Mouse (Mus musculus): ENCODE measurements around the gene Ubl4b. TPM values are rescaled to one million over a fixed set of nuclear protein-coding genes. Genes with fewer than 3 reads are reported as not detected.

Gene Ubl4b
- polyA plus RNA-seq, 1 experiment from 2014 or later, result not detected

DNA sequence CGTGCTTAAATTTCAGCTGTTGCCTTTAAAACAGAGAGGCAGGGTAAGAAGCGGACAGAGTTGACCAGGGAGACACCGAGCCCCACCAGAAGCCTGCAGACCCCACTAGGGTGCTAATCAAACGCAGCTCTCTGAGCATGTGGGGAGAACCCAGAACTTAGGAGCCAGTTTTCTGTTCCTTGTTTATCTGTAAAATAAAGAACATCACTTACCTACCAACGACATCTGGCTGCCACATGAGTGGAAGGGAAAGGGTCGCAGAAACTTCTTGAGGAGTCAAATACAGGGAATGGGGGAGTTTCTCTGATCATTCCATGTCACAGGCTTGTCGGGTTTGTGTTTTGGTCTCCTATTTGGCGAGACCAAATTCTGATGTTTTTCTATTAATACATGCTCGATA is 46.9 kb downstream of the Ubl4b start:
- no peak for TF ChIP-seq CTCF (IDR thresholded peaks at IDR 0.05; ENCODE audit: low read depth)
- ATAC-seq (ENCODE audit: insufficient read depth) (no peak), DNase-seq (no peak)
- Histone ChIP-seq H3K4me3 (ENCODE audit: low read depth, low read length) (no peak overlapping the region), H3K27me3 (ENCODE audit: insufficient read depth, low read length) (no peaks in the 10 kb centered on the region), H3K4me2 (no peak overlapping the region), H3K4me1 (ENCODE audit: insufficient read depth) (peaks cover 9% of the 10 kb centered on the region; the same call in 1 of the 2 replicates), H3K9ac (no peak overlapping the region), H3K9me3 (ENCODE audit: low read depth, low read length) (no peaks in the 10 kb centered on the region), H3K27ac (ENCODE audit: low read depth) (no peak overlapping the region), H3K36me3 (ENCODE audit: insufficient read depth) (no peaks in the 10 kb centered on the region)
- 75% methylated on average over 9 of the region's 9 CpGs for WGBS

DNA sequence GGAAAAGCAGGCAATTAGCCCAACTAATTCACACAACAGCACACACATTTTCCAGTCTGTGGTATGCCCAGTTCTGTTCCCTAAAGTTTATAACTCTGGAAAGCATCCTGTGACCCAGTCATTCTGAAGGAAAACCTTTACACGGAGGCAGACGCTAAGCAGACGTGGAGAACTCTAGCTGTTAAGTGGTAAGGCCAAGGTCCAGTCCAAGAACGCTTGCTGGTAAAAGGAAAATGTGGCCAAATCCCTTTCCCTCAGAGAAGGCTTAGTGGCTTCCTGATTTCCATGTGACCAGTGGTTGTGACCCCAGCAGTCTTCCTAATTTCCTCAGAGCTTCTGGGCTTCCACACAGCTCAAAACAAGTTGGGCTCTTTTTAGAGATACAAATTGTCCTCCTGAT is 48.3 kb downstream of the Ubl4b start:
- Histone ChIP-seq H3K4me3 (ENCODE audit: low read depth, low read length) (no peak overlapping the region), H3K4me1 (ENCODE audit: insufficient read depth) (peaks cover 9% of the 10 kb centered on the region; the same call in 1 of the 2 replicates), H3K27ac (ENCODE audit: low read depth) (no peak overlapping the region), H3K27me3 (ENCODE audit: insufficient read depth, low read length) (no peaks in the 10 kb centered on the region), H3K36me3 (ENCODE audit: insufficient read depth) (no peaks in the 10 kb centered on the region), H3K9ac (no peak overlapping the region), H3K4me2 (no peak overlapping the region), H3K9me3 (ENCODE audit: low read depth, low read length) (no peaks in the 10 kb centered on the region)
- WGBS, result 70% methylated on average over 4 of the region's 4 CpGs
- no peak for TF ChIP-seq CTCF (IDR thresholded peaks at IDR 0.05; ENCODE audit: low read depth)
- no peak for DNase-seq
- ATAC-seq (ENCODE audit: insufficient read depth), result no peak

DNA sequence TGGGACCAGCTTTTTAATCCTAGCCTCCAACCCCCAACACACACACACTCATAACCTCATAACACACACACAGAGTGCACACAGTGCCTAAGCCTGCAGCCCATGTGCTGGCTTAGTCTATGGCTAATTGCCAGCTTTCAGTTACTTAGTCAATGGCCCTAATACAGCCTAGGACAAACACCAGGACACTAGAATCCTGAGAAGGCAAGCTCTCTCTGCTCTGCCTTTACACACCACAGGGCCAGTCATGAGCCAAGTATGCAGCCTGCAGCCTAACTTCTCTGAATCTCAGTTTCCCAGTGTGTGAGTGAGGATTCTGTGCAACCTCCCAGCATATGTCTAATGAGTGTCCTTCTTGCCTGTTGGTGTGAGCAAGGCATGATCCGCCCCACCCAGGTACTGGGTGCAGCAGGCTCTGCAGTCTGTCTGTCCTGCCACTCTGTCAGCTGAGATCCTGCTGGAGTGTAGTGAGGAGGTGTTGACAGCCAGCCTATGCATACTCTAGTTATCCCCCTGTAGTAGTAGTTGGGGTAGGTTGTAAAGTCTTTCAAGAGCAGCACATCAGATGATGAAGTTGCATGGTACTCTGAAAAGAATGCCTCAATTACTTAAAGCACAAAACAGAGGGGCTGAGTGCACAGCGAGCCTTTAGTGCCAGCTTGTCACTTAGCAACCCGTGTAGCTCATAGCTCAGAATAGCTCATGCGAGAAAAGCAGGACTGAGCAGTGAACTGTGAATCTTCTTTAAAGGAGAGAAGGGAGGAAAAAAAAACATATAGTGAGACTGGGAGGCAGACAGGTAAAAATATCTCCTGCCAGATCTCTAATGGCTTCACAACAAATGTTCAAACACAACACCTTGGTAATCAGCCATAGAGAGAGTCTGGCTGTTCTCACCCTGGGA is 49.2 kb downstream of the Ubl4b start:
- no peak overlapping the region for H3K27ac ChIP-seq (ENCODE audit: low read depth)
- no peak for TF ChIP-seq CTCF (IDR thresholded peaks at IDR 0.05; ENCODE audit: low read depth)
- H3K36me3 ChIP-seq (ENCODE audit: insufficient read depth), result no peaks in the 10 kb centered on the region
- DNase-seq (peak; percentile 44), ATAC-seq (ENCODE audit: insufficient read depth) (peak; percentile 26; the same call in 1 of the 2 replicates)
- peaks cover 9% of the 10 kb centered on the region; the same call in 1 of the 2 replicates for H3K4me1 ChIP-seq (ENCODE audit: insufficient read depth)
- H3K9ac ChIP-seq, result no peak overlapping the region
- H3K4me2 ChIP-seq, result no peak overlapping the region
- 63% methylated on average over 4 of the region's 4 CpGs for WGBS
- H3K4me3 ChIP-seq (ENCODE audit: low read depth, low read length), result no peak overlapping the region
- H3K9me3 ChIP-seq (ENCODE audit: low read depth, low read length), result no peaks in the 10 kb centered on the region
- no peaks in the 10 kb centered on the region for H3K27me3 ChIP-seq (ENCODE audit: insufficient read depth, low read length)

DNA sequence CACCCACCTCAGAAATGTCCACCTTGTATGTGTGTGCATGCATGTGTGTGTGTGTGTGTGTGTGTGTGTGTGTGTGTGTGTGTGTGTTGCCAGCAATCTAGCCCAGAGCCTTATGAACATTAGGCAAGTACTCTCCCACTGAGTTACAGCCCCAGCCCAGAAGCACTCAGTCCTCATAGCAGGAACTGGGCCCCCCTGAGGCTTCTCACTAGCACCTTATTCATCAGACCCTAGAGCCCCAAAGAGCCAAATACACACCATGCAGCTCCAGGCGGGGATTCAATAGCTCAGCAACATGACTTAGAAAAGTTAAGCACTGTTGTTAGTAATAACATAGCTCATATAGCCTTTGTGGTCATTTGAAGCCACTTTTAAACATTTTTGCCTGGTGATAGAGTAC is 50.3 kb downstream of the Ubl4b start:
- Histone ChIP-seq H3K36me3 (ENCODE audit: insufficient read depth) (no peaks in the 10 kb centered on the region), H3K27me3 (ENCODE audit: insufficient read depth, low read length) (no peaks in the 10 kb centered on the region), H3K4me3 (ENCODE audit: low read depth, low read length) (no peak overlapping the region), H3K9me3 (ENCODE audit: low read depth, low read length) (peaks cover 11% of the 10 kb centered on the region; the same call in 1 of the 2 replicates), H3K4me1 (ENCODE audit: insufficient read depth) (peaks cover 9% of the 10 kb centered on the region; the same call in 1 of the 2 replicates), H3K27ac (ENCODE audit: low read depth) (no peak overlapping the region), H3K4me2 (no peak overlapping the region), H3K9ac (no peak overlapping the region)
- peak; percentile 74 for ATAC-seq (ENCODE audit: insufficient read depth)
- WGBS, result 36% methylated on average over 1 of the region's 1 CpGs
- peak; percentile 75 for DNase-seq
- TF ChIP-seq CTCF (IDR thresholded peaks at IDR 0.05; ENCODE audit: low read depth), result no peak

DNA sequence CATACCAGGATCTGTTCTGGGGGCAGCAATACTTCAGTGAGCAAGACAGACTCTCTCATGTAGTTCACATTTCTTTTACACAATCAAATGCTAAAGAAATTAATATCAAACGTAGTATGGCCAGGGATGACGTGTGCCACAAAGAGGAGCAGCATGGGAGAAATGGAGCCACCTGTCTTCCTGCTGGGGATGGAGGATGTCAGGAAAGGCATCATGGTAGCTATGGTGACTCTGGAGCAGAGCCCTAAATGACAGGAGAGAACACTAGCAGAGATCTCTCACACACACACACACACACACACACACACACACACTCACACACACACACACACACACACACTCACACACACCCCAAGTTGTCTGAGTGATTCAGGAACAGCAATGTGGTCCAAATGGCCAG is 51.2 kb downstream of the Ubl4b start:
- H3K4me3 ChIP-seq (ENCODE audit: low read depth, low read length), result no peak overlapping the region
- DNase-seq (no peak), ATAC-seq (ENCODE audit: insufficient read depth) (no peak)
- H3K4me1 ChIP-seq (ENCODE audit: insufficient read depth), result peaks cover 9% of the 10 kb centered on the region; the same call in 1 of the 2 replicates
- no peaks in the 10 kb centered on the region for H3K27me3 ChIP-seq (ENCODE audit: insufficient read depth, low read length)
- TF ChIP-seq CTCF (IDR thresholded peaks at IDR 0.05; ENCODE audit: low read depth), result no peak
- H3K9ac ChIP-seq, result no peak overlapping the region
- no peak overlapping the region for H3K27ac ChIP-seq (ENCODE audit: low read depth)
- WGBS, result 63% methylated on average over 2 of the region's 2 CpGs
- H3K4me2 ChIP-seq, result no peak overlapping the region
- H3K9me3 ChIP-seq (ENCODE audit: low read depth, low read length), result peaks cover 11% of the 10 kb centered on the region; the same call in 1 of the 2 replicates
- H3K36me3 ChIP-seq (ENCODE audit: insufficient read depth), result 0 out of 2 replicates have a peak, but pooled peaks cover 2% of the 10 kb centered on the region

Other genes with a start within 250 kb of the Ubl4b start
- gene Rbm15, start 221.4 kb downstream of the Ubl4b start, polyA plus RNA-seq (2014; fragmentation: Nextera tagmentation; extraction: Ambion mirVana), result 19.6 and 20.3 TPM in 2 replicates
- gene Kcnc4, start 95.5 kb downstream of the Ubl4b start, polyA plus RNA-seq (2014; fragmentation: Nextera tagmentation; extraction: Ambion mirVana), result 0.07 and 0.18 TPM in 2 replicates
- 3.6 and 4.2 TPM in 2 replicates for gene Slc6a17, start 37.1 kb downstream of the Ubl4b start, polyA plus RNA-seq (2014; fragmentation: Nextera tagmentation; extraction: Ambion mirVana)
- gene Alx3, start 40.0 kb upstream of the Ubl4b start, polyA plus RNA-seq (2014; fragmentation: Nextera tagmentation; extraction: Ambion mirVana), result 0.23 TPM in 1 of 2 replicates, not detected in the other
- gene Gm10961, start 76.2 kb upstream of the Ubl4b start, polyA plus RNA-seq (2014; fragmentation: Nextera tagmentation; extraction: Ambion mirVana), result not detected in 2 replicates
- 61.1 and 63.4 TPM in 2 replicates for gene Strip1, start 76.6 kb upstream of the Ubl4b start, polyA plus RNA-seq (2014; fragmentation: Nextera tagmentation; extraction: Ambion mirVana)
- 106 and 107 TPM in 2 replicates for gene Ahcyl1, start 141.5 kb upstream of the Ubl4b start, polyA plus RNA-seq (2014; fragmentation: Nextera tagmentation; extraction: Ambion mirVana)
- gene Csf1, start 205.4 kb upstream of the Ubl4b start, polyA plus RNA-seq (2014; fragmentation: Nextera tagmentation; extraction: Ambion mirVana), result 9.3 and 12.9 TPM in 2 replicates